Mouse (Mus musculus): Measurements from ENCODE around the gene Dennd1b.

- TF ChIP-seq POLR2A (IDR thresholded peaks at IDR 0.05; ENCODE audit: borderline replicate concordance, extremely low read depth, low read depth, low read length) (no peak), CTCF (IDR thresholded peaks at IDR 0.05; ENCODE audit: insufficient read depth, low read length) (no peak)
Observed at GRCm38 (mm10) chr1:139194011-139194410, 230.8 kb downstream of the Dennd1b start.
